Mouse (Mus musculus) spleen, adult 2 months (tissue): ENCODE measurements around the gene Gm49396.

ENCODE experiments used
- CTCF ChIP-seq: fragments of 200-500 bp; IDR thresholded peaks from 2 replicates; pipeline ENCODE4 v1.5.1; 2011; ENCODE audit warnings: mild to moderate bottlenecking, inconsistent platforms; ENCODE audit not compliant: insufficient read depth, insufficient read length, insufficient replicate concordance; ENCODE audit errors: extremely low read depth
- POLR2A ChIP-seq: fragments of 200-500 bp; IDR thresholded peaks from 2 replicates; pipeline ENCODE4 v1.6.1; 2011; ENCODE audit warnings: low read depth, low read length, inconsistent platforms

DNA sequence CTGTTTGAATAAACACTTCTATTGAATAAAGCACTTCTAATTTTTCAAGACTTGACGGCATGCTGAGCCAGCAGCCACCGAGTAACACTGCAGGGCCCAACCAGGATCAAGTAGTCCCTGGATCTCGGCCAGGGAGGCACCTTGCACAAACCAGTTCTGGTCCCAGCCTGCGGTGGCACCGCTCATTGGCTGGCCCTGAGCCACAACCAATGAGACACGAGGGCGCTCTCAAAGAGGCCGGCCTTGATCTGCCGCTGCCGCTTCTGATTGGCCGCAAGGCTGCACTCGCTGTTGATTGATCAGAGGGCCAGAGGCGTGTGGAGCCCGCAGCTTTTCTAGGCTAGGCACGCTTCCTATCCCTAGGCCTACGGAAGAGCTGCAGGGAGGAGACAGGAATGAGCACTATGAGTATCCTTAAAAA lies 36.8 kb downstream of the Gm49396 start:
- TF ChIP-seq POLR2A (no peak), CTCF (no peak)
